In the genomic region with DNA sequence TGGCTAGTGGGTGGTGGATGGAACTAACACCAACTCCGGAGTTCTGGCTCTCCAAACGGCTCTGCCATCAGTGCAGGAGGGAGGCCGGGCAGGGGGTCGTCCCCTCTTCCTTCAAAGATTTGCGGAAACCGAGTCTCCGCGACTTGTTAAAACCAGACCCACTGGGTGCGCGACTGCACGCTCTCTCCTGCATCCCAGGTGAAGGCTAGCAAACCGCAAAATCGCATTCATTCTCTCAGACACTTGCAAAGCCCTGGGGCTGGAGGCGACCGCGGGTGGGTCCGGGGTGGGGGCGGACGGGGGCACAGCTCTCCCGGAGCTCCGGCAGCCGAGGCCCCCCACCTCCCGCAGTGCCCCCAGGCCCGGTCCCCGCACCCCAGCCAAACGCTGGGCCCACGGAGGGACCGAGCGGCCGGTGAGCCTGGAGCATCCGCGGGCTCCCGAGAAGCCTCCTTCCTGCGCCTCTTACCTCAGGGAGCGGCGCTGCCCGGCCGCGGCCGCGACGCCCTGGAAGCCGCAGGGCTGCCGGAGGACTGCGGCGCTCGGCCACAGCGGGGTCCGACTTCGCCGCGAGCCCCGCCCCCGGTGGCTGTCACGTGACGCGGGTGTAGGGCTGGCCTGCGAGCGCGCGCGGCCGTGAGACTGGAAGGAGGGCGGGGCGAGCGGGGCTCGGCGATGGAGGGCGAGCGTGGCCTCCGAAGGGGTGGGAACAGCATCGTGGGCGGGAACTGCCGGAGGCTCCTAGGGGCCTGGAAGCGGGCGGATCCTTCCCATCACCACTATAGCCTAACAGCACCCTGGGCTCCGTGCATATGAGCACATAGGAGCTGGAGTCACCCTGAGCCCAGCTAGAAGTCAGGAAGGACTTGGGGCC, we compare ENCODE assay signal across 8 mouse cellular contexts. TPM values are rescaled to one million over a fixed set of nuclear protein-coding genes. Genes with fewer than 3 reads are reported as not detected.
DNase-seq lines count a peak whose midpoint lies in the region; ATAC-seq and TF ChIP-seq lines count a peak whose summit lies in the region.

Gene Fbxo10 (minus strand): TSS at position 584 of the 874 bp plus-strand sequence.

- H3K9me3 ChIP-seq in forebrain, embryonic 14.5 days (replicated peaks; ENCODE audit: control insufficient read depth, low read length): no peaks in the 10 kb centered on the region
- no peaks in the 10 kb centered on the region for H3K9me3 ChIP-seq in lung, embryonic 14.5 days (ENCODE audit: low read depth, low read length)

- peak; percentile 90 for ATAC-seq in cerebellum, adult (ENCODE audit: insufficient number of reproducible peaks, low FRiP score, low TSS enrichment)
- ATAC-seq in forebrain, embryonic 14.5 days: peak; percentile 92
- peak; percentile 96 for ATAC-seq in lung, embryonic 14.5 days (ENCODE audit: insufficient read depth)

- H3K9ac ChIP-seq in forebrain, embryonic 14.5 days (ENCODE audit: low read length): peak within 1 kb of the TSS; percentile 94
- H3K9ac ChIP-seq in lung, embryonic 14.5 days: peak within 1 kb of the TSS; percentile 90

- TF ChIP-seq CTCF in lung, embryonic 14.5 days (IDR thresholded peaks at IDR 0.05; ENCODE audit: low read depth): no peak
- no peak for TF ChIP-seq CTCF in olfactory bulb, adult 2 months (IDR thresholded peaks at IDR 0.05; ENCODE audit: insufficient read depth, low read depth, low read length)
- peak; percentile 29; the same call in 1 of the 2 replicates for TF ChIP-seq CTCF in thymus, adult 2 months (IDR thresholded peaks at IDR 0.05; ENCODE audit: borderline replicate concordance, control insufficient read depth, extremely low read depth, insufficient read depth, low read length, poor library complexity)

- H3K4me2 ChIP-seq in forebrain, embryonic 14.5 days (ENCODE audit: low read length): peak within 1 kb of the TSS; percentile 71
- H3K4me2 ChIP-seq in lung, embryonic 14.5 days: peak within 1 kb of the TSS; percentile 79

- DNase-seq in ES-CJ7 (ENCODE audit: low read depth, low spot score): peak; percentile 94
- peak; percentile 95 for DNase-seq in forebrain, embryonic 14.5 days (ENCODE audit: low spot score)
- peak; percentile 97 for DNase-seq in heart, postnatal 14 days
- peak; percentile 89 to 92 for DNase-seq in layer of hippocampus, adult 18-20 months (ENCODE audit: low spot score in 2 of 2)
- peak; percentile 98 for DNase-seq in lung, embryonic 14.5 days
- DNase-seq in thymus, adult 2 months: peak; percentile 92

- WGBS in forebrain, embryonic 14.5 days: under 1% methylated on average over 67 of the region's 77 CpGs
- WGBS in lung, embryonic 14.5 days: under 1% methylated on average over 76 of the region's 77 CpGs
- under 1% methylated on average over 76 of the region's 77 CpGs for WGBS in olfactory bulb, adult 2 months
- WGBS in thymus, adult 2 months: under 1% methylated on average over 77 of the region's 77 CpGs

- H3K27me3 ChIP-seq in forebrain, embryonic 14.5 days (replicated peaks; ENCODE audit: control insufficient read depth, insufficient read depth, low read length): no peaks in the 10 kb centered on the region
- H3K27me3 ChIP-seq in lung, embryonic 14.5 days (ENCODE audit: insufficient read depth, low read length): no peaks in the 10 kb centered on the region
- no peaks in the 10 kb centered on the region for H3K27me3 ChIP-seq in thymus, adult 2 months (ENCODE audit: control insufficient read depth, insufficient read depth, low read length)

- peaks cover 7% of the 10 kb centered on the region; the same call in 1 of the 2 replicates for H3K4me1 ChIP-seq in forebrain, embryonic 14.5 days (ENCODE audit: control insufficient read depth, insufficient read depth, low read length)
- H3K4me1 ChIP-seq in lung, embryonic 14.5 days (ENCODE audit: insufficient read depth): peaks cover 4% of the 10 kb centered on the region; the same call in 1 of the 2 replicates
- peaks cover 6% of the 10 kb centered on the region for H3K4me1 ChIP-seq in olfactory bulb, adult 2 months (ENCODE audit: control insufficient read depth, insufficient read depth, low read length)
- peaks cover 5% of the 10 kb centered on the region; the same call in 1 of the 2 replicates for H3K4me1 ChIP-seq in thymus, adult 2 months (replicated peaks; ENCODE audit: control insufficient read depth, insufficient read depth, low read length)

- intact Hi-C loops in heart, postnatal 14 days (cut with DNase I): loop anchor here (5.0 kb wide), 1 partner anchor 67 kb away; the partner anchor contains the start of gene Polr1e

- peak; percentile 95 for TF ChIP-seq POLR2A in olfactory bulb, adult 2 months (IDR thresholded peaks at IDR 0.05; ENCODE audit: insufficient read depth, low read depth, low read length)
- no peak for TF ChIP-seq POLR2A in thymus, adult 2 months (IDR thresholded peaks at IDR 0.05; ENCODE audit: control insufficient read depth, extremely low read depth, insufficient read depth, low read length, poor library complexity)

- peak within 1 kb of the TSS; percentile 82 for H3K27ac ChIP-seq in forebrain, embryonic 14.5 days (ENCODE audit: low read depth, low read length)
- peak within 1 kb of the TSS; percentile 84 for H3K27ac ChIP-seq in lung, embryonic 14.5 days (ENCODE audit: low read depth)
- no peak within 1 kb of the TSS for H3K27ac ChIP-seq in olfactory bulb, adult 2 months (ENCODE audit: insufficient read depth, low read depth, low read length)
- H3K27ac ChIP-seq in thymus, adult 2 months (ENCODE audit: control insufficient read depth, insufficient read depth, low read length): no peak within 1 kb of the TSS

- peak within 1 kb of the TSS; percentile 90 for H3K4me3 ChIP-seq in forebrain, embryonic 14.5 days (ENCODE audit: low read depth, low read length)
- peak within 1 kb of the TSS; percentile 84 for H3K4me3 ChIP-seq in lung, embryonic 14.5 days (ENCODE audit: low read depth, low read length)
- H3K4me3 ChIP-seq in olfactory bulb, adult 2 months (ENCODE audit: insufficient read depth, low read depth, low read length): peak within 1 kb of the TSS; percentile 85
- H3K4me3 ChIP-seq in thymus, adult 2 months (ENCODE audit: control insufficient read depth, insufficient read depth, low read length): peak within 1 kb of the TSS; percentile 76

- H3K36me3 ChIP-seq in forebrain, embryonic 14.5 days (ENCODE audit: control insufficient read depth, insufficient read depth, low read length): no peaks in the 10 kb centered on the region
- no peaks in the 10 kb centered on the region for H3K36me3 ChIP-seq in lung, embryonic 14.5 days (ENCODE audit: insufficient read depth)
- no peaks in the 10 kb centered on the region for H3K36me3 ChIP-seq in thymus, adult 2 months (ENCODE audit: control insufficient read depth, insufficient read depth, low read length)

RNA-seq across cellular contexts. Expression of gene Fbxo10, which starts in this region (rescaled TPM):
- 10.4 and 15.8 TPM in 2 replicates for polyA plus RNA-seq in forebrain, embryonic 14.5 days (2014; fragmentation: Nextera tagmentation; extraction: Ambion mirVana)
- total RNA-seq in heart, postnatal 14 days (2021): 10 to 100 TPM; 12.2 to 12.8 TPM
- total RNA-seq in layer of hippocampus, adult 18-20 months (2021): 10 to 100 TPM; 45.2 to 47.4 TPM
- polyA plus RNA-seq in lung, embryonic 14.5 days (2014; fragmentation: Nextera tagmentation; extraction: Ambion mirVana): 11.6 and 13.3 TPM in 2 replicates
- polyA plus RNA-seq in olfactory bulb, adult 2 months (2012; ENCODE audit: insufficient read depth, insufficient read length, low replicate concordance, missing spikeins): not detected in 2 replicates
- 16.3 and 19.2 TPM in 2 replicates for polyA plus RNA-seq in thymus, adult 2 months (2012; rRNA removed)

Comparison
In these comparisons a context has a peak if more than half of its experiments do, and no peak if none do; other contexts are left out.
1. RNA of gene Fbxo10 (polyA plus RNA-seq): 16.3 to 19.2 TPM in thymus, adult 2 months, 11.6 to 13.3 TPM in lung, embryonic 14.5 days and 10.4 to 15.8 TPM in forebrain, embryonic 14.5 days; not detected in olfactory bulb, adult 2 months; every median in the first group is over 10 times any median in the second.
2. H3K27ac ChIP-seq: peak in forebrain, embryonic 14.5 days (single experiment) and lung, embryonic 14.5 days (single experiment); none in olfactory bulb, adult 2 months (single experiment) and thymus, adult 2 months (single experiment).
3. Peak in every context shown above with its lines, with median percentiles within 50 percentile points of each other: DNase-seq, ATAC-seq and H3K4me3 ChIP-seq.